Mouse (Mus musculus): ENCODE measurements at regions not wholly inside any gene's neighbourhood (a gene's known extent, or its start where the extent isn't known, plus 50 kb on each side); places are given as distances from the start of the nearest gene placed in this dataset.
"Not testable (repeated sequence)": the region's sequence is repeated elsewhere in the genome, so short reads cannot be mapped to it uniquely, and the experiment has no call there.

GRCm38 (mm10) chr13:5558095-5558494 is 303.2 kb upstream of the Klf6 start:
- ATAC-seq (replicated peaks; ENCODE audit: insufficient number of reproducible peaks, low FRiP score, low TSS enrichment, low read depth) (no peak), DNase-seq (ENCODE audit: low spot score) (no peak)
- H3K9ac ChIP-seq (replicated peaks; ENCODE audit: low read length), result no peak overlapping the region
- H3K27ac ChIP-seq (replicated peaks; ENCODE audit: low read depth, low read length), result no peak overlapping the region
- H3K4me2 ChIP-seq (ENCODE audit: low read depth, low read length), result no peak overlapping the region
- H3K4me3 ChIP-seq (ENCODE audit: low read depth, low read length), result no peak overlapping the region
- H3K27me3 ChIP-seq (ENCODE audit: control insufficient read depth, insufficient read depth, low read length), result no peaks in the 10 kb centered on the region
- H3K4me1 ChIP-seq (ENCODE audit: control insufficient read depth, insufficient read depth, low read length), result no peaks in the 10 kb centered on the region
- H3K36me3 ChIP-seq (replicated peaks; ENCODE audit: control insufficient read depth, insufficient read depth, low read depth, low read length), result no peaks in the 10 kb centered on the region
- H3K9me3 ChIP-seq (replicated peaks; ENCODE audit: control insufficient read depth, low read length), result no peaks in the 10 kb centered on the region

- DNase-seq (ENCODE audit: low spot score), result no peak
- no peaks in the 10 kb centered on the region for H3K4me1 ChIP-seq (ENCODE audit: control insufficient read depth, insufficient read depth, low read length)
- 76% methylated on average over 2 of the region's 2 CpGs for WGBS
Measured at GRCm38 (mm10) chr13:5566479-5566878, 294.8 kb upstream of the Klf6 start.

GRCm38 (mm10) chr13:5566896-5567295 is 294.4 kb upstream of the Klf6 start:
- Histone ChIP-seq H3K27me3 (ENCODE audit: control insufficient read depth, insufficient read depth, low read length) (no peaks in the 10 kb centered on the region), H3K27ac (replicated peaks; ENCODE audit: low read depth, low read length) (no peak overlapping the region), H3K9ac (replicated peaks; ENCODE audit: low read length) (no peak overlapping the region), H3K4me3 (ENCODE audit: low read depth, low read length) (no peak overlapping the region), H3K4me1 (ENCODE audit: control insufficient read depth, insufficient read depth, low read length) (no peaks in the 10 kb centered on the region), H3K36me3 (replicated peaks; ENCODE audit: control insufficient read depth, insufficient read depth, low read depth, low read length) (no peaks in the 10 kb centered on the region), H3K9me3 (replicated peaks; ENCODE audit: control insufficient read depth, low read length) (no peaks in the 10 kb centered on the region), H3K4me2 (ENCODE audit: low read depth, low read length) (no peak overlapping the region)
- WGBS, result 89% methylated on average over 2 of the region's 2 CpGs
- DNase-seq (ENCODE audit: low spot score) (no peak), ATAC-seq (replicated peaks; ENCODE audit: insufficient number of reproducible peaks, low FRiP score, low TSS enrichment, low read depth) (no peak)

More at GRCm38 (mm10) chr13:5566479-5566878, 294.8 kb upstream of the Klf6 start:
- no peak for ATAC-seq (replicated peaks; ENCODE audit: insufficient number of reproducible peaks, low FRiP score, low TSS enrichment, low read depth)
- no peaks in the 10 kb centered on the region for H3K27me3 ChIP-seq (ENCODE audit: control insufficient read depth, insufficient read depth, low read length)
- no peaks in the 10 kb centered on the region for H3K36me3 ChIP-seq (replicated peaks; ENCODE audit: control insufficient read depth, insufficient read depth, low read depth, low read length)
- no peak overlapping the region for H3K4me2 ChIP-seq (ENCODE audit: low read depth, low read length)
- no peak overlapping the region for H3K9ac ChIP-seq (replicated peaks; ENCODE audit: low read length)
- H3K4me3 ChIP-seq (ENCODE audit: low read depth, low read length), result no peak overlapping the region
- H3K9me3 ChIP-seq (replicated peaks; ENCODE audit: control insufficient read depth, low read length), result no peaks in the 10 kb centered on the region
- no peak overlapping the region for H3K27ac ChIP-seq (replicated peaks; ENCODE audit: low read depth, low read length)

- H3K27me3 ChIP-seq (ENCODE audit: control insufficient read depth, insufficient read depth, low read length), result no peaks in the 10 kb centered on the region
- ATAC-seq (replicated peaks; ENCODE audit: insufficient number of reproducible peaks, low FRiP score, low TSS enrichment, low read depth) (no peak), DNase-seq (ENCODE audit: low spot score) (no peak)
- H3K4me2 ChIP-seq (ENCODE audit: low read depth, low read length), result no peak overlapping the region
- no peaks in the 10 kb centered on the region for H3K9me3 ChIP-seq (replicated peaks; ENCODE audit: control insufficient read depth, low read length)
- no peaks in the 10 kb centered on the region for H3K4me1 ChIP-seq (ENCODE audit: control insufficient read depth, insufficient read depth, low read length)
- no peak overlapping the region for H3K4me3 ChIP-seq (ENCODE audit: low read depth, low read length)
- H3K36me3 ChIP-seq (replicated peaks; ENCODE audit: control insufficient read depth, insufficient read depth, low read depth, low read length), result no peaks in the 10 kb centered on the region
- H3K9ac ChIP-seq (replicated peaks; ENCODE audit: low read length), result no peak overlapping the region
- H3K27ac ChIP-seq (replicated peaks; ENCODE audit: low read depth, low read length), result no peak overlapping the region
- 72% methylated on average over 1 of the region's 1 CpGs for WGBS
Measured at GRCm38 (mm10) chr13:5569579-5569978, 291.7 kb upstream of the Klf6 start.

- 99% methylated on average over 2 of the region's 2 CpGs for WGBS
- ATAC-seq (replicated peaks; ENCODE audit: insufficient number of reproducible peaks, low FRiP score, low TSS enrichment, low read depth) (no peak), DNase-seq (ENCODE audit: low spot score) (no peak)
- Histone ChIP-seq H3K4me2 (ENCODE audit: low read depth, low read length) (no peak overlapping the region), H3K27me3 (ENCODE audit: control insufficient read depth, insufficient read depth, low read length) (no peaks in the 10 kb centered on the region), H3K36me3 (replicated peaks; ENCODE audit: control insufficient read depth, insufficient read depth, low read depth, low read length) (no peaks in the 10 kb centered on the region), H3K9me3 (replicated peaks; ENCODE audit: control insufficient read depth, low read length) (no peaks in the 10 kb centered on the region), H3K9ac (replicated peaks; ENCODE audit: low read length) (no peak overlapping the region), H3K4me3 (ENCODE audit: low read depth, low read length) (no peak overlapping the region), H3K4me1 (ENCODE audit: control insufficient read depth, insufficient read depth, low read length) (no peaks in the 10 kb centered on the region), H3K27ac (replicated peaks; ENCODE audit: low read depth, low read length) (no peak overlapping the region)
Measured at GRCm38 (mm10) chr13:5570386-5570785, 290.9 kb upstream of the Klf6 start.

- no peaks in the 10 kb centered on the region for H3K27me3 ChIP-seq (ENCODE audit: control insufficient read depth, insufficient read depth, low read length)
- no peaks in the 10 kb centered on the region for H3K36me3 ChIP-seq (replicated peaks; ENCODE audit: control insufficient read depth, insufficient read depth, low read depth, low read length)
- no peak overlapping the region for H3K4me2 ChIP-seq (ENCODE audit: low read depth, low read length)
- DNase-seq (ENCODE audit: low spot score) (no peak), ATAC-seq (replicated peaks; ENCODE audit: insufficient number of reproducible peaks, low FRiP score, low TSS enrichment, low read depth) (no peak)
- no peak overlapping the region for H3K4me3 ChIP-seq (ENCODE audit: low read depth, low read length)
- H3K9ac ChIP-seq (replicated peaks; ENCODE audit: low read length), result no peak overlapping the region
- no peaks in the 10 kb centered on the region for H3K4me1 ChIP-seq (ENCODE audit: control insufficient read depth, insufficient read depth, low read length)
- no peak overlapping the region for H3K27ac ChIP-seq (replicated peaks; ENCODE audit: low read depth, low read length)
- H3K9me3 ChIP-seq (replicated peaks; ENCODE audit: control insufficient read depth, low read length), result no peaks in the 10 kb centered on the region
- 77% methylated on average over 5 of the region's 5 CpGs for WGBS
Measured at GRCm38 (mm10) chr13:5576568-5576967, 284.7 kb upstream of the Klf6 start.

GRCm38 (mm10) chr13:5583681-5584080 is 277.6 kb upstream of the Klf6 start:
- 91% methylated on average over 7 of the region's 7 CpGs for WGBS
- not testable (repeated sequence) for H3K36me3 ChIP-seq (replicated peaks; ENCODE audit: control insufficient read depth, insufficient read depth, low read depth, low read length); H3K27ac ChIP-seq (replicated peaks; ENCODE audit: low read depth, low read length); ATAC-seq (replicated peaks; ENCODE audit: insufficient number of reproducible peaks, low FRiP score, low TSS enrichment, low read depth); DNase-seq (ENCODE audit: low spot score); H3K4me3 ChIP-seq (ENCODE audit: low read depth, low read length); H3K9me3 ChIP-seq (replicated peaks; ENCODE audit: control insufficient read depth, low read length); H3K4me2 ChIP-seq (ENCODE audit: low read depth, low read length); H3K27me3 ChIP-seq (ENCODE audit: control insufficient read depth, insufficient read depth, low read length); H3K4me1 ChIP-seq (ENCODE audit: control insufficient read depth, insufficient read depth, low read length); H3K9ac ChIP-seq (replicated peaks; ENCODE audit: low read length)

- ATAC-seq (replicated peaks; ENCODE audit: insufficient number of reproducible peaks, low FRiP score, low TSS enrichment, low read depth) (no peak), DNase-seq (ENCODE audit: low spot score) (no peak)
- Histone ChIP-seq H3K36me3 (replicated peaks; ENCODE audit: control insufficient read depth, insufficient read depth, low read depth, low read length) (no peaks in the 10 kb centered on the region), H3K4me3 (ENCODE audit: low read depth, low read length) (no peak overlapping the region), H3K9ac (replicated peaks; ENCODE audit: low read length) (no peak overlapping the region), H3K4me2 (ENCODE audit: low read depth, low read length) (no peak overlapping the region), H3K27ac (replicated peaks; ENCODE audit: low read depth, low read length) (no peak overlapping the region), H3K27me3 (ENCODE audit: control insufficient read depth, insufficient read depth, low read length) (no peaks in the 10 kb centered on the region), H3K4me1 (ENCODE audit: control insufficient read depth, insufficient read depth, low read length) (no peaks in the 10 kb centered on the region), H3K9me3 (replicated peaks; ENCODE audit: control insufficient read depth, low read length) (no peaks in the 10 kb centered on the region)
Measured at GRCm38 (mm10) chr13:5587196-5587595, 274.1 kb upstream of the Klf6 start.

- Histone ChIP-seq H3K27me3 (ENCODE audit: control insufficient read depth, insufficient read depth, low read length) (no peaks in the 10 kb centered on the region), H3K4me1 (ENCODE audit: control insufficient read depth, insufficient read depth, low read length) (no peaks in the 10 kb centered on the region), H3K36me3 (replicated peaks; ENCODE audit: control insufficient read depth, insufficient read depth, low read depth, low read length) (no peaks in the 10 kb centered on the region), H3K4me2 (ENCODE audit: low read depth, low read length) (no peak overlapping the region), H3K9me3 (replicated peaks; ENCODE audit: control insufficient read depth, low read length) (no peaks in the 10 kb centered on the region), H3K27ac (replicated peaks; ENCODE audit: low read depth, low read length) (no peak overlapping the region), H3K9ac (replicated peaks; ENCODE audit: low read length) (no peak overlapping the region), H3K4me3 (ENCODE audit: low read depth, low read length) (no peak overlapping the region)
- DNase-seq (ENCODE audit: low spot score) (no peak), ATAC-seq (replicated peaks; ENCODE audit: insufficient number of reproducible peaks, low FRiP score, low TSS enrichment, low read depth) (no peak)
- WGBS, result 72% methylated on average over 2 of the region's 2 CpGs
Measured at GRCm38 (mm10) chr13:5591286-5591685, 270.0 kb upstream of the Klf6 start.

All from embryonic facial prominence, embryonic 11.5 days (tissue).